Mouse (Mus musculus) ES-E14 (cell line): ENCODE data around the gene Ank3. TPM values are rescaled to one million over a fixed set of nuclear protein-coding genes. Genes with fewer than 3 reads are reported as not detected.

Experiments
- DNase-seq: peaks from one replicate; pipeline ENCODE4 v3.0.0-alpha.2; 2013; ENCODE audit warnings: low read depth, low spot score
- H3K27ac ChIP-seq: 2 replicates; pipeline ENCODE4 v1.5.1; 2012; ENCODE audit warnings: low read depth, mild to moderate bottlenecking, low read length, moderate library complexity, mixed read lengths; ENCODE audit not compliant: poor library complexity, insufficient read depth, severe bottlenecking
- H3K36me3 ChIP-seq: 2 replicates; pipeline ENCODE4 v1.6.1; 2012; ENCODE audit warnings: mild to moderate bottlenecking, low read length, moderate library complexity, mixed read lengths; ENCODE audit not compliant: control insufficient read depth, poor library complexity, insufficient read depth, severe bottlenecking
- H3K4me1 ChIP-seq, 2 experiments: fragments of 150-350 bp in 1 of 2; sonication (generic) in 1 of 2; 2 replicates each; pipeline ENCODE4 v1.6.1; 2012; ENCODE audit warnings: low read length in 2 of 2, mild to moderate bottlenecking in 1 of 2, mixed read lengths in 1 of 2; ENCODE audit not compliant: control insufficient read depth in 2 of 2, insufficient read depth in 2 of 2, poor library complexity in 1 of 2
- H3K4me3 ChIP-seq, 2 experiments: fragments of 150-350 bp in 1 of 2; sonication (generic) in 1 of 2; 2 replicates each; pipeline ENCODE4 v1.5.1; 2012; ENCODE audit warnings: low read length in 2 of 2, low read depth in 1 of 2, mild to moderate bottlenecking in 1 of 2, mixed read lengths in 1 of 2; ENCODE audit not compliant: insufficient read depth in 1 of 2, poor library complexity in 1 of 2, severe bottlenecking in 1 of 2
- H3K9ac ChIP-seq: 2 replicates; pipeline ENCODE4 v1.6.1; 2012; ENCODE audit warnings: low read depth, mild to moderate bottlenecking, low read length, mixed read lengths; ENCODE audit not compliant: poor library complexity, insufficient read depth, severe bottlenecking
- H3K9me3 ChIP-seq: fragments of 150-350 bp; sonication (generic); 2 replicates; pipeline ENCODE4 v1.6.1; 2012; ENCODE audit warnings: low read depth, mild to moderate bottlenecking, low read length; ENCODE audit not compliant: control insufficient read depth, insufficient read depth
- CHD2 ChIP-seq: IDR thresholded peaks from 2 replicates; pipeline ENCODE4 v1.6.1; 2014; ENCODE audit warnings: mild to moderate bottlenecking, low read depth, low read length, inconsistent platforms
- HCFC1 ChIP-seq: IDR thresholded peaks from 2 replicates; pipeline ENCODE4 v1.6.1; 2012; ENCODE audit warnings: low read length, inconsistent platforms, borderline replicate concordance; ENCODE audit not compliant: insufficient read depth
- MAFK ChIP-seq: IDR thresholded peaks from 2 replicates; pipeline ENCODE4 v1.6.1; 2014; ENCODE audit warnings: mild to moderate bottlenecking, low read depth, low read length, inconsistent platforms; ENCODE audit not compliant: insufficient read depth
- ZC3H11A ChIP-seq: IDR thresholded peaks from 2 replicates; pipeline ENCODE4 v1.6.1; 2012; ENCODE audit warnings: low read depth, mild to moderate bottlenecking, inconsistent platforms, low read length, borderline replicate concordance
- ZNF384 ChIP-seq: IDR thresholded peaks from 2 replicates; pipeline ENCODE4 v1.6.1; 2012; ENCODE audit warnings: low read depth, low read length, inconsistent platforms
- in situ Hi-C, 2 experiments: fragments of 600-800 bp; cut with MboI; formaldehyde crosslinking; loops; one replicate each; pipeline ENCODE4 v1.15.1; 2025; ENCODE audit warnings: low sequenced_read_pairs in 2 of 2, inconsistent platforms in 1 of 2; ENCODE audit not compliant: unreplicated experiment in 2 of 2
- total RNA-seq: library from RNA; depleted of rRNA; stranded (reverse); fragments of 300-350 nt; gene quantifications from 2 replicates; pipeline ENCODE4 v1.2.3, GENCODE M21; 2012

The Ank3 gene
- total RNA-seq, 1 experiment: 6.5 TPM

DNA sequence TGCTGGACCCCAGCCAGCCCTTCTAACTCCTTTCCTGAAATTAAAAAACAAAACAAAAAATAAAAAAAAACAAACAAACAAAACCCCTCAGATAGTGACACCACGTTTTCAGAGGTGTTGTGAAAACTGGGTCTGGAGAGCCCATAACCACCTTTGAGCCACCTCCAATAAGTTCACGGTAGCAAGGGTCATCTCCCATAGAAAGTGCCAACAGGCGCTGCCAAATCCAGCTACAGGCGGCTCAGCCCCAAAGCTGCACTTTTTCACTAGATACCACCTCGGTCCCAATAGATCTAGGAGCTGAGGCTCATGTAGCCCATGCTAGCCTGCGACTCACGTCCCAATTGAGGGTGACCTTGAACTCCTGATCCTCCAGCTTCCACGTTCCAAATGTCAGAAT is 547.7 kb downstream of the Ank3 start:
- H3K36me3 ChIP-seq: no peaks in the 10 kb centered on the region; the same call in 1 of the 2 replicates
- no peak overlapping the region for H3K4me3 ChIP-seq
- DNase-seq: no peak
- no peak for TF ChIP-seq HCFC1
- TF ChIP-seq CHD2: no peak
- TF ChIP-seq MAFK: no peak
- TF ChIP-seq ZC3H11A: no peak
- no peak for TF ChIP-seq ZNF384
- H3K9ac ChIP-seq: no peak overlapping the region
- in situ Hi-C loops: no loop called here
- H3K27ac ChIP-seq: no peak overlapping the region
- peaks cover 0 to 13% of the 10 kb centered on the region in 2 experiments; a peak in 2 of 4 replicates for H3K4me1 ChIP-seq
- no peaks in the 10 kb centered on the region for H3K9me3 ChIP-seq

GRCm38 (mm10) chr10:69947093-69947492 is 548.5 kb downstream of the Ank3 start:
- Histone ChIP-seq H3K27ac (no peak overlapping the region), H3K4me1 (peaks cover 0 to 13% of the 10 kb centered on the region in 2 experiments; a peak in 2 of 4 replicates), H3K4me3 (no peak overlapping the region), H3K36me3 (peaks cover 4% of the 10 kb centered on the region; the same call in 1 of the 2 replicates), H3K9me3 (no peaks in the 10 kb centered on the region), H3K9ac (no peak overlapping the region)
- DNase-seq: no peak
- no peak for TF ChIP-seq ZNF384
- TF ChIP-seq HCFC1: no peak
- no peak for TF ChIP-seq ZC3H11A
- TF ChIP-seq MAFK: no peak
- no peak for TF ChIP-seq CHD2
- in situ Hi-C loops: no loop called here

GRCm38 (mm10) chr10:69950236-69950918 is 551.8 kb downstream of the Ank3 start:
- in situ Hi-C loops: loop anchor here in 1 of 2 experiments (25.0 kb wide), 1 partner anchor 288 kb away; no protein-coding TSS in a partner anchor
- no peak overlapping the region for H3K4me3 ChIP-seq
- TF ChIP-seq HCFC1 (no peak), ZNF384 (peak; percentile 62; the same call in 1 of the 2 replicates)
- H3K27ac ChIP-seq: no peak overlapping the region
- no peak overlapping the region for H3K9ac ChIP-seq
- no peak for DNase-seq
- H3K9me3 ChIP-seq: no peaks in the 10 kb centered on the region
- peaks cover 0 to 6% of the 10 kb centered on the region in 2 experiments; a peak in 2 of 4 replicates for H3K4me1 ChIP-seq
- H3K36me3 ChIP-seq: peaks cover 4% of the 10 kb centered on the region; the same call in 1 of the 2 replicates

DNA sequence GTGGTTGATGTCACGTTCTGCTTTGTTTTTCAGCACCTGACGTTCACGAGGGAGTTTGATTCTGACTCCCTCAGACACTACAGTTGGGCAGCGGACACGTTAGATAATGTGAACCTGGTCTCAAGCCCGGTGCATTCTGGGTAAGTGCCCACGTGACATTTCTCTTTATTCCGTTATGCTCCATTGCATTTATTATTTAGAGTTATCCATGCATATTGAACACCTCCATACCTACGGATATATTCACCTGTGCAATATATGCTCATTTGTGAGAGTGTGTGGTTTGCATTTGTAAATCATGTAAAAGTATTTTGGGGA is 552.3 kb downstream of the Ank3 start:
- peaks cover 0 to 6% of the 10 kb centered on the region in 2 experiments; a peak in 2 of 4 replicates for H3K4me1 ChIP-seq
- H3K9me3 ChIP-seq: no peaks in the 10 kb centered on the region
- TF ChIP-seq CHD2: no peak
- H3K9ac ChIP-seq: no peak overlapping the region
- no peak overlapping the region for H3K27ac ChIP-seq
- H3K36me3 ChIP-seq: peaks cover 5% of the 10 kb centered on the region; the same call in 1 of the 2 replicates
- in situ Hi-C loops: loop anchor here in 1 of 2 experiments (25.0 kb wide), 1 partner anchor 289 kb away; no protein-coding TSS in a partner anchor
- no peak for DNase-seq
- no peak overlapping the region for H3K4me3 ChIP-seq

DNA sequence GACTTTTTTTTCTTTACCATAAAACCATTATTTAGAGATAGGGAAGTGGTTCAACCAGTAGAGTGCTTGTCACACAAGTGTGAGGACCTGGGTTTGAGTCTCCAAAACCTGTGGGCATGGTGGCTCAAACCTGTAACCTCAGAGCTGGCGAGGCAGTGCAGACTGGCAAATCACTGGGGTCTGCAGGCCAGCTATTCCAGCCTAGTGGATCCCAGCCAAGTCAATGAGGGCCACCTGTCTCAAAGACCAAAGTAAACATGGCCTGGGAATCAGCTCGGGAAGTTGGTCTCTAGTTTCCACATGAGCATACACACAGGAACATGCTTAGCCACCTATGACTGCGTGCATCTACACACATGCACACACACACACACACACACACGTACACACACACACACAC is 552.9 kb downstream of the Ank3 start:
- in situ Hi-C loops: loop anchor here in 1 of 2 experiments (25.0 kb wide), 1 partner anchor 289 kb away; no protein-coding TSS in a partner anchor
- no peaks in the 10 kb centered on the region for H3K9me3 ChIP-seq

More for the DNA sequence above, 552.9 kb downstream of the Ank3 start:
- DNase-seq: no peak
- no peak overlapping the region for H3K27ac ChIP-seq
- TF ChIP-seq CHD2 (no peak), HCFC1 (no peak), ZC3H11A (no peak)
- H3K36me3 ChIP-seq: peaks cover 6% of the 10 kb centered on the region; the same call in 1 of the 2 replicates
- H3K9ac ChIP-seq: no peak overlapping the region
- H3K4me3 ChIP-seq: no peak overlapping the region
- H3K4me1 ChIP-seq: peaks cover 0 to 6% of the 10 kb centered on the region in 2 experiments; a peak in 2 of 4 replicates
